Mouse (Mus musculus): ENCODE measurements at regions not wholly inside any gene's neighbourhood (a gene's known extent, or its start where the extent isn't known, plus 50 kb on each side); places are given as distances from the start of the nearest gene placed in this dataset.

DNA sequence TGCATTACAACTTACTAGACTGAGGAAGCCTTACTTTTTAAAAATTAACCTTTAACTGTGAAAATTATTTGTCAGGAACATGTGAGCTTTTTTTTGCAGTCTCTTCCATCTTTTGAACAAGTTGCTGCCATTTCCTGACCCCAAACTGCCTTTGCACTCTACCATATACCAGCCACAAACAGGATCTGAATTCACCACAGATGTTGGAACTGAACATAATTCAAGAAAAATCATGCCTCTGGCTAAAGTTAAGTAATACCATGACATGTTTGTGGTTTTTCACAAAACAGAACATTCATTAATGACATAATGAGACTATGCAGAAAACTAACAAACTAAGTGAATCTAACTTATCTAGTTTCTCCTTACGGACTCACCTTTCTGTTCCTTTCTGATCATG, 67.8 kb downstream of the Ch25h start:
- no peak for TF ChIP-seq POLR2A (IDR thresholded peaks at IDR 0.05; ENCODE audit: insufficient read depth, low read depth, low read length)
- no peak for TF ChIP-seq CTCF (IDR thresholded peaks at IDR 0.05)

Measured in heart, adult 2 months (tissue).